Mouse (Mus musculus) embryonic fibroblast, embryonic 13.5 days (primary cell): ENCODE results near the gene Tnip3.

ENCODE experiments used
- CTCF ChIP-seq: IDR thresholded peaks from 2 replicates; pipeline ENCODE4 v1.5.1; 2011; ENCODE audit warnings: mild to moderate bottlenecking, control low read depth, low read length, moderate library complexity, borderline replicate concordance; ENCODE audit not compliant: insufficient read depth
- POLR2A ChIP-seq: IDR thresholded peaks from 2 replicates; pipeline ENCODE4 v1.6.1; 2011; ENCODE audit warnings: low read depth, mild to moderate bottlenecking, control low read depth, low read length, moderate library complexity

- no peak for TF ChIP-seq CTCF
- no peak for TF ChIP-seq POLR2A
Measured at GRCm38 (mm10) chr6:65605778-65606177, 80.7 kb downstream of the Tnip3 start.
